Comparison of ENCODE assay signal across 7 mouse cellular contexts in the genomic region with DNA sequence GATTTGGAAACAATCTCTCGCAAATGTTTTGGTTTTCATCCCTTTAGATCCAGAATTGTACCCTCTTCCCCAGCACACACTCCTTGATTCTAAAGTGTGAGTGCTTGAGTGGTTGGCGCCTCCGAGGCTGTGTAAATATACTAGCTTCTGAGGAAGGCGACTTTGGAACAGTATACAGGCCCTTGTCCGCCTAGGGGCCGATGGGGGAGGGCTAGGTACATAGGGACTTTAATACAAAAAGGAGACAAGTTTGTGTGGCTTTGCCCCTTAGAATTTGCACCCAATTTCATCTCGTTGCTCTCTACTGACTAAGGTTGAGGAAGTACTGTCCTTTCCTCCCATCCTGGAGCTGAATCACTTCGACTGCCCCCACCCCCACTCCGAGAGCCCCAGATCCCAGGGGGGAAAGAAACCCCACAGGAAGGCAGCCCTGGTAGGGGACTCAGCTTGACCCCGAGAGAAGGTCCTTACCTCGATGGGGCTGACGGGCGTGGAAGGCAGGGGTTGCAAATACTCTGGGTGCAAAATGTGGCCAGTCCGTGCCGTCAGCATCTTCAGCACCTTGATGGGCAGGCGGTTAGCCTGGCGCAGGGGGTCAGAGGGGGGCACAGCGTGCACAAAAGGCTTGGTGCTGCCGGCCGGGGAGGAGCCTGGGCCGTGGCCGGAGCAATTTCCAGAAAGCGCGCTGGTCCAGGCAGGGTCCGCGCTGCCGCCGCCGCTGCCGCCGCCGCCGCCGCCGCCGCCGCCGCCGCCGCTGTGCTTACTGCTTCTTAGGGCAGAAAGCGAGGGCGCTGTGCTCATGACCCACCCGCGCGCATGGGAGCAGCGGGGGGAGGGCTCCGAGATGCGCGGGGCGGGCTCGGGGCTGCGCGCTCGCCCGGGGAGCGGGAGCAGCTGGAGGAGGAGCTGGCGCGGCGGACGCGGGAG. TPM values are rescaled to one million over a fixed set of nuclear protein-coding genes. Genes with fewer than 3 reads are reported as not detected.
DNase-seq lines count a peak whose midpoint lies in the region; ATAC-seq lines count a peak whose summit lies in the region.

No protein-coding gene starts in this region.

- no peaks in the 10 kb centered on the region for H3K9me3 ChIP-seq in limb, embryonic 12.5 days
- H3K9me3 ChIP-seq in midbrain, embryonic 15.5 days, result no peaks in the 10 kb centered on the region

- H3K9ac ChIP-seq in limb, embryonic 12.5 days (replicated peaks), result peak overlapping the region; percentile 97
- peak overlapping the region; percentile 78 for H3K9ac ChIP-seq in midbrain, embryonic 15.5 days

- under 1% methylated on average over 60 of the region's 61 CpGs for WGBS in limb, embryonic 12.5 days
- under 1% methylated on average over 59 of the region's 61 CpGs for WGBS in midbrain, embryonic 15.5 days

- peaks cover 59% of the 10 kb centered on the region for H3K4me1 ChIP-seq in limb, embryonic 12.5 days (replicated peaks)
- H3K4me1 ChIP-seq in midbrain, embryonic 15.5 days, result peaks cover 72% of the 10 kb centered on the region

- peaks cover 53% of the 10 kb centered on the region for H3K27me3 ChIP-seq in limb, embryonic 12.5 days
- peaks cover 27% of the 10 kb centered on the region for H3K27me3 ChIP-seq in midbrain, embryonic 15.5 days (replicated peaks)

- H3K36me3 ChIP-seq in limb, embryonic 12.5 days, result peaks cover 23% of the 10 kb centered on the region
- H3K36me3 ChIP-seq in midbrain, embryonic 15.5 days (replicated peaks), result no peaks in the 10 kb centered on the region

- intact Hi-C loops in heart, postnatal 36 days (cut with DNase I), result loop anchor here (1.0 to 10.0 kb wide), 6 partner anchors 338 to 1415 kb away; no protein-coding TSS in a partner anchor

- DNase-seq in 3T3-L1 (ENCODE audit: low read depth, low spot score) (peak; percentile 46), 416B (ENCODE audit: low read depth) (peak; percentile 56)
- peak; percentile 82 for DNase-seq in embryo, embryonic 11 days
- peak; percentile 40 to 57 for DNase-seq in heart, postnatal 36 days
- DNase-seq in urinary bladder, postnatal 25 days (ENCODE audit: low spot score), result peak; percentile 23

- H3K27ac ChIP-seq in limb, embryonic 12.5 days, result peak overlapping the region; percentile 98
- H3K27ac ChIP-seq in midbrain, embryonic 15.5 days, result peak overlapping the region; percentile 90

- H3K4me2 ChIP-seq in limb, embryonic 12.5 days, result peak overlapping the region; percentile 86
- peak overlapping the region; percentile 88 for H3K4me2 ChIP-seq in midbrain, embryonic 15.5 days

- peak; percentile 9; the same call in 1 of the 2 replicates for ATAC-seq in limb, embryonic 12.5 days (ENCODE audit: insufficient number of reproducible peaks, insufficient read depth, low FRiP score, low TSS enrichment, low read depth)
- peak; percentile 23 for ATAC-seq in midbrain, embryonic 15.5 days (replicated peaks)

- peak overlapping the region; percentile 89 for H3K4me3 ChIP-seq in limb, embryonic 12.5 days (replicated peaks)
- peak overlapping the region; percentile 86 for H3K4me3 ChIP-seq in midbrain, embryonic 15.5 days

RNA-seq across cellular contexts. Expression of a gene that starts 2.4 kb away (rescaled TPM):
- total RNA-seq in heart, postnatal 36 days (2021), result 1 to 10 TPM; 1.8 to 2.2 TPM
- 46.0 and 47.1 TPM in 2 replicates for polyA plus RNA-seq in limb, embryonic 12.5 days (2016; fragmentation: Nextera tagmentation; extraction: Ambion mirVana)
- 5.8 and 5.9 TPM in 2 replicates for polyA plus RNA-seq in midbrain, embryonic 15.5 days (2015; fragmentation: Nextera tagmentation; extraction: Ambion mirVana)

RNA-seq across cellular contexts. Expression of a gene that starts 32.5 kb away (rescaled TPM):
- total RNA-seq in heart, postnatal 36 days (2021), result 1 to 10 TPM; 1.1 to 1.7 TPM
- polyA plus RNA-seq in limb, embryonic 12.5 days (2016; fragmentation: Nextera tagmentation; extraction: Ambion mirVana), result 0.41 TPM in 1 of 2 replicates, not detected in the other
- polyA plus RNA-seq in midbrain, embryonic 15.5 days (2015; fragmentation: Nextera tagmentation; extraction: Ambion mirVana), result 0.31 and 0.32 TPM in 2 replicates

Comparison
In these comparisons a context has a peak if more than half of its experiments do, and no peak if none do; other contexts are left out.
1. Peak in every context shown above with its lines: DNase-seq, ATAC-seq, H3K4me3 ChIP-seq and H3K27ac ChIP-seq.
2. DNase-seq: peak in every context shown above with its lines; median percentile 82 in embryo, embryonic 11 days; 56 in 416B; 48 in heart, postnatal 36 days; 46 in 3T3-L1; 23 in urinary bladder, postnatal 25 days.